Mouse (Mus musculus) thymus, adult 2 months (tissue): ENCODE measurements around the gene Hspg2.

Experiments
- CTCF ChIP-seq: fragments of 200-500 bp; IDR thresholded peaks from 2 replicates; pipeline ENCODE4 v1.5.1; 2012; ENCODE audit warnings: mild to moderate bottlenecking, control low read depth, low read length, moderate library complexity, borderline replicate concordance; ENCODE audit not compliant: control insufficient read depth, poor library complexity, insufficient read depth; ENCODE audit errors: extremely low read depth
- POLR2A ChIP-seq: fragments of 200-500 bp; IDR thresholded peaks from 2 replicates; pipeline ENCODE4 v1.6.1; 2012; ENCODE audit warnings: mild to moderate bottlenecking, low read length, control low read depth, moderate library complexity; ENCODE audit not compliant: control insufficient read depth, poor library complexity, insufficient read depth; ENCODE audit errors: extremely low read depth

DNA sequence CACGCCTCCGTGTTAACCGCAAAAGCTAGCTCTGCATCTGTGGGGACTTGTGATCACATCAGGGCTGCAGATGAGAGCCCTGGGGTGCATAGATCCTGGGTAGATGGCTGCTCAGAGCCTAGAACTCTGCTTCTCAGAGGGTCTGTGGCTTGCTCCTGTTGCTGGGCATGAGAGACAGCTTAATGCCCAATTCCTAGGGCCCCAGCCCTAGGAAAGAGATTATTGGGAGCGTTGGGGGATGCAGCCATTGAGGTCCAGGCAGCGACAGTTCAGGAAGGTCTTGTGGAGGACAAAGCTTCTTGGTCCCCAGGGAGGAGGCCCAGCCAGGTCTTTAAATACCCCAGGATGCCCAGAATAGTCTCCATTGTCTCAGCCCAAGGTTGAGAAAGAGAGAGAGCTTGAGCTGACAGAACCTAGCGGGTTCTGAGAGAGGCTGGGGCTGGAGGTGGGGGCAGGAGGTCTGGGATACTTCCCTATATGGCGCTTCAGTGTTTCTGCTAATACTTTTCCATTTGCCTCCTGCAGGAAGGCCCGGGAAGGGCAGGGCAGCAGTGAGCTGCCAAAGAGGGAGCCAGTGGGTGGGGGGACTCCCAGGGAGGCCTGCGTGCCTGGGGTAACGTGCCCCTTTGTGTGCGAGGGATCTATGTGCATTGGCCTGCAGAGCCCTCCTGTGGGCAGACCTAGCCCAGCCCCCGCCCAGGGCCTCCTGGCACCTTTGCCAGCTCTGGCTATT lies 20.2 kb downstream of the Hspg2 start:
- TF ChIP-seq CTCF (no peak), POLR2A (no peak)
